ENCODE assay signal across 13 mouse cellular contexts in the genomic region with DNA sequence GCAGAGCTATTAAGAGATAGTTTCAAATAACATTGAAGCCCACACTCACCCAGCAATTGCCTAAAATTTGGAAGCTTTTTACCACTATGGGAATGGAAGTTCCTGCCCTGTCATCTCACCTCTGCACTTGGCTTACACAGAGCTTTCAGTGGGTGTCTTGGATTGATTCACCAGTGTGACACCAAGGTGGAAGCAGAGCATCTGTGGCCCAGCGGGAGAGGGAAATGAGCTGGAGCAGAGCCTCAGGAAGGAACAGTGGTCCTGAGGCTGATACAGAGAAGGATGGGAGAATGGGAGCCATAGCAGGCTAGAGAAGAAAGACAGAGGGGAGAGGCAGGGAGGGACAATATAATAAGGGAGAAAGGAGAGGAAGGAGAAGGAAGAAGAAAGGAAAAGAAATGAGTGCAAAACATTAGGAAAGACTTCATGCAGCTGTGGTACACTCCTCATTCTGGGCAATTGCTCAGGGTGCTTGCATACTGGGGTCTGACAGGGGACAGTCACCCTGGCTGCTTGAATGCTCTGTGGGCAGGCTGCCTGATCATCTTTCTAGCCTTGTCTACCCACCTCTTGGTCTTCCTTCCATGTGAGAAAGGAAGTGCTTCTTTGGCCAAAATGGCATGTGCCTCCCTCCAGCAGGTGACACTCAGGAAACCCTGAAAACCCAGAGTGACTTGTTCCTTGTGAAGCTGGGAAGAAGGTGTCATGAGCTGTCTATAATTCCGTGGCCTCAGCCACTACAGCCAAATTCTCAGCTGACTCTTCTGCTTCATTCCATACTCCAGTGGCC.
"Had no signal": no experiment of that assay in that cellular context is flagged by ENCODE, and none has a peak within 500 bp of the region (broad histone marks: within the 10 kb centered on the region; RNA-seq: fewer than 3 reads in every experiment).

No protein-coding gene starts in this region.

- H3K27me3 ChIP-seq: limb, embryonic 12.5 days; midbrain, embryonic 12.5 days; neural tube, embryonic 13.5 days; stomach, embryonic 15.5 days had no signal

- H3K9me3 ChIP-seq: limb, embryonic 12.5 days; midbrain, embryonic 12.5 days; neural tube, embryonic 13.5 days; stomach, embryonic 15.5 days had no signal

- H3K27ac ChIP-seq: kidney, postnatal 0 days; layer of hippocampus, adult 2 months; limb, embryonic 12.5 days; liver, embryonic 14.5 days; midbrain, embryonic 12.5 days; neural tube, embryonic 13.5 days; stomach, embryonic 15.5 days had no signal

- H3K4me1 ChIP-seq: limb, embryonic 12.5 days; midbrain, embryonic 12.5 days; neural tube, embryonic 13.5 days; stomach, embryonic 15.5 days had no signal

- H3K4me2 ChIP-seq: limb, embryonic 12.5 days; midbrain, embryonic 12.5 days; neural tube, embryonic 13.5 days; stomach, embryonic 15.5 days had no signal

- ATAC-seq: midbrain, embryonic 16.5 days had no signal

- H3K4me3 ChIP-seq: layer of hippocampus, adult 2 months; limb, embryonic 12.5 days; midbrain, embryonic 12.5 days; neural tube, embryonic 13.5 days; stomach, embryonic 15.5 days had no signal

- DNase-seq: kidney, adult 2 months; kidney, postnatal 36 days; lung, adult 18-20 months; right cerebral cortex, postnatal 14 days; thymus, postnatal 36 days had no signal

- H3K36me3 ChIP-seq: limb, embryonic 12.5 days; midbrain, embryonic 12.5 days; neural tube, embryonic 13.5 days; stomach, embryonic 15.5 days had no signal

- H3K9ac ChIP-seq: limb, embryonic 12.5 days; liver, embryonic 14.5 days; midbrain, embryonic 12.5 days; neural tube, embryonic 13.5 days; stomach, embryonic 15.5 days had no signal
